Mouse (Mus musculus): ENCODE measurements around the gene Moxd1.

Moxd1 gene

DNA sequence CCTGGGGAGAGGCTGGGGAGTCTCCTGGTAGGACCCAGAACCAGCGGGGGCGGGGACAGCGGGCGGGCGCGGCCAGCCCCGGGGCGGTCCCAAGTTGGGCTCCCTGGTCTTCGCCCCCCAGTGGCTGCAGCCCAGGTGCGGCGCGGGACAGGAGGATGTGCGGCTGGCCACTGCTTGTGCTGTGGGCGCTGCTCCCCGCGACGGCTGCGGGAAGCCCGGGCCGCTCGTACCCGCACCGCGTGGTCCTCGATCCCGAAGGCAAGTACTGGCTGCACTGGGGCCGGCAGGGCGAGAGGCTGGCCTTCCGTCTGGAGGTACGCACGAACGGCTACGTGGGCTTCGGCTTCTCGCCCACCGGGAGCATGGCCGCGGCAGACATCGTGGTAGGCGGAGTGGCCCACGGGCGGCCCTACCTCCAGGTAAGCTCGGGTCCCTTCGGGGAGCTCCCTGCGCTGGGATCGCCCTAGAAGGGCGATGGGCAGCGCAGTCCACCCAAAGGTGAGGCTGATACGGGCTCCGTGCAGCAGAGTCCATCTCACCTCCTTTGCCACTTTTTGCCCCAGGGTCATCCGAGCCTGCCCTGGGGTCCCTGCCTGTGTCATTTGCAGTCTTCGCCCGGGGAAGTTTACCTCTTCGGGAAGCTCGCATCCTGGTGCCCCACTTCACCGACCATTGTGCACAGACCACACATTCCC, at the start of gene Moxd1:
Gene Moxd1, plus strand, starts transcription at position 69 of the 695 bp plus-strand sequence.
- in situ Hi-C loops (cut with MboI, MseI), result no loop called here

GRCm38 (mm10) chr10:24190392-24190791, 32.9 kb upstream of the Moxd1 start:
- in situ Hi-C loops (cut with MboI, MseI), result loop anchor here (25.0 kb wide), 1 partner anchor 422 kb away; no protein-coding TSS in a partner anchor

DNA sequence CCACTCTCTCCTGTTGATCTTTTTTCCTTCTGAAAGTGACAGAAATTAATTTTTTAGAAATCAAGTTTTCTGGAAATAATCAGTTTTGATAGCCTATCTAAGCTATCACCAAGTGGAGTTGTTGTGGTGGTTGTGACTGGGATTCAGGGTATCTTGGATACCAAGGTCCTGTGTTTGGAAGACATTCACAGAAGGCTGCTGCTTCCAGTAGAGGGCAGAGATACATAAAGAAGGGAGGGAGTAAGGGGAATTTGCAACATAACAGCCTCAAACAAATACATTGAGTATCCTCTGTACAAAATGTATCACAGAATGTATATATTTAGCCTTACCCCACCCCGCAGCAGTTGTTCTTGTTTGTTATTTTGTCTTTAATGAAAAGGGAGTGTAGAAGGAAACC, 31.3 kb upstream of the Moxd1 start:
- in situ Hi-C loops (cut with MboI, MseI), result loop anchor here (25.0 kb wide), 1 partner anchor 420 kb away; no protein-coding TSS in a partner anchor

DNA sequence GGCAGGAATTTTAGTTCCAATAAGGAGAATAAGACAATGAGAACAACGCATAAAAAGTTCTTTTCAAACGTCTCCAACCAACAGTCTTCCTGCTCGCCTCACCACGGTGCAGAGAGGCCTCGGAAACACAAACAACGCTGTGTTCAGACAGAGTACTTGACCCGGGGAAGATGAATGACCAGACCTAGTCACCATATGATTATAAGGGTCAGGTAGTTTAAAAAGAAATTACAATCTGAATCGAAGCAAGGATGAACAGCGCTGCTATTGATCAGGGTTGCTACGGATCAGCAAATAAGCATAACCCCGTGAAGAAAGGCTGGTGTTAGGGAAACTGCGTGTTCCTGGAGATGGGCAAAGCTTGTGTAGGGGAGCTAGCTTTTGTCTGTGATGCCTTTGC, 24.0 kb upstream of the Moxd1 start:
- in situ Hi-C loops (cut with MboI, MseI), result loop anchor here (25.0 kb wide), 1 partner anchor 413 kb away; no protein-coding TSS in a partner anchor

GRCm38 (mm10) chr10:24200099-24200498, 23.2 kb upstream of the Moxd1 start:
- in situ Hi-C loops (cut with MboI, MseI), result no loop called here

DNA sequence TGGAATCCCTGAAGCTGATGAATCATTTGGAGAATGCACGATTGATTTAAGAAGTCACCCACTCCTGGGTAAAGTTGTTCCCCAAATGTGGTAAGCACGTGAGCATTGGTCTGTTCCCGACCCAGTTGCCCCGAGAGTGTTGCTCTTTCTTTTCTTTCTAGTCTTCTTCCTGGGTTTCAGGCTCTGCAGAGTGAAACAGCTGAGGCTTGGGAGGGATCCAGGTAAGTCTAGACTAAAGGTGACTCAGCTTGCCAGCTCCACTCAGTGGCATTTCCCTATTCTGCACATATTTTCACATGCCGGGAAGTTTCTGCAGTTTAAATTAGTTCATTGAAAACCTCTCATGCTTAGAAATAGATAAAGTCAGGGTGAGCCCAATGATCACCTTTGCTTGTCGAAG, 13.2 kb upstream of the Moxd1 start:
- in situ Hi-C loops (cut with MboI, MseI), result no loop called here

DNA sequence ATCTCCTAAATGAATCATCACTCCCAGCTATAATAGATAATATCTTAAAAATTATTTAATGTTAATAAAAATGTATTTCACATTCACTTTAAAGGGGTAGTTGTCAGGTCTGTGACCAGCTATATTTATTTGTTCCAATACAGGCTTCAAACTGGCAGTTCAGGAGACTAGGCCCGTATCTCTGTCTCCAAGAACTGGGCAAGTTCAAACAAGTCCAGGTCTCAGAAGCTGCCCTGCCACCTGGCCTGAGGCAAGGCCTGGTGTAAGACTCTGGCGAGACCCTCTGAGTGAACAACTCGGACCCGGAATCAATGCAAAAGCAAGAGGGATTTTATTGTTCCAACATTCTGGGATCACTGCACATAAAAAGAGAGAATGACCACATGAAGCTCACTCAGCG, 10.0 kb upstream of the Moxd1 start:
- in situ Hi-C loops (cut with MboI, MseI), result no loop called here

GRCm38 (mm10) chr10:24217558-24218268, 5.6 kb upstream of the Moxd1 start:
- in situ Hi-C loops (cut with MboI, MseI), result no loop called here

DNA sequence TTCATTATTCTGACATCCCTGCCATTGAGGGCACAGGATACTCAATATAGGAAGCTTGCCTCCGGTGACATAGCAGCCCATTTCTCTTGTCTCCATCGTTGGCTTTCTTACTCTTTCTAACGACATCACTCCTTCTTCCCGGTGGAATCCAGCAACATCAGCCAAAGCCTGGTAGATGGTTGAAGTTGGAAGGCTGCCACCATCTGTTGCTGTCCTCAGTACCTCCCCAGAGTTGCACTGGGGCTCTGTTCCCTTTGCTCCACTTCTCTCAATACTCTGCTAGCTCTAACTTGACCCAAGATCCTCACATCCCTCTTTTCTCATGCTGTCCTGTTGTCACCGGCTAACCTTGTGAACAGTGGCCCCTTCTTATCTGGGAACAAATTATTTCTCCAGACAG, 2.4 kb upstream of the Moxd1 start:
- in situ Hi-C loops (cut with MboI, MseI), result no loop called here

- in situ Hi-C loops (cut with MboI, MseI), result no loop called here
These were observed 406 bp upstream of the Moxd1 start for GRCm38 (mm10) chr10:24222911-24223310.

- in situ Hi-C loops (cut with MboI, MseI), result no loop called here
These were observed 1.3 kb downstream of the Moxd1 start for GRCm38 (mm10) chr10:24224591-24224990.

GRCm38 (mm10) chr10:24228318-24229183, 5.2 kb downstream of the Moxd1 start:
- in situ Hi-C loops (cut with MboI, MseI), result no loop called here

DNA sequence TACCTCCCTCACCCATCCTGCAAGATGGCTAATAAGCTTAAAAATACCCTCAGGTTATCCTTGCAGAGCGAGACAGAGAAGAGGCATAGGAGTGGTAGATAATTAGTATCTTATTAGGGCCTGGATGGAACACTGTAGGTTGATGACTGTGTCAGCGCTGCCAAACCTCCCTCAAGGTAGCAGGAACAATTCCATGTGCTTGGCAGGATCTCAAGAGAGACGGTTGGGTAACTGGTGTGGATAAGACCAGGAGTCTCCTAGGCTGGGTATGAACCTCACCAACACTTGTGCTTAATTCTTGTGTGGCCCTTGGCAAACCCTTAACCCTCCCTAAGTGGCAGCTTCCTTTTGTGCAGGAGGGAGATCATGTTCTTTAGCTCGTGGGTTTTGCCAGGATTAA, 9.0 kb downstream of the Moxd1 start:
- in situ Hi-C loops (cut with MboI, MseI), result no loop called here

DNA sequence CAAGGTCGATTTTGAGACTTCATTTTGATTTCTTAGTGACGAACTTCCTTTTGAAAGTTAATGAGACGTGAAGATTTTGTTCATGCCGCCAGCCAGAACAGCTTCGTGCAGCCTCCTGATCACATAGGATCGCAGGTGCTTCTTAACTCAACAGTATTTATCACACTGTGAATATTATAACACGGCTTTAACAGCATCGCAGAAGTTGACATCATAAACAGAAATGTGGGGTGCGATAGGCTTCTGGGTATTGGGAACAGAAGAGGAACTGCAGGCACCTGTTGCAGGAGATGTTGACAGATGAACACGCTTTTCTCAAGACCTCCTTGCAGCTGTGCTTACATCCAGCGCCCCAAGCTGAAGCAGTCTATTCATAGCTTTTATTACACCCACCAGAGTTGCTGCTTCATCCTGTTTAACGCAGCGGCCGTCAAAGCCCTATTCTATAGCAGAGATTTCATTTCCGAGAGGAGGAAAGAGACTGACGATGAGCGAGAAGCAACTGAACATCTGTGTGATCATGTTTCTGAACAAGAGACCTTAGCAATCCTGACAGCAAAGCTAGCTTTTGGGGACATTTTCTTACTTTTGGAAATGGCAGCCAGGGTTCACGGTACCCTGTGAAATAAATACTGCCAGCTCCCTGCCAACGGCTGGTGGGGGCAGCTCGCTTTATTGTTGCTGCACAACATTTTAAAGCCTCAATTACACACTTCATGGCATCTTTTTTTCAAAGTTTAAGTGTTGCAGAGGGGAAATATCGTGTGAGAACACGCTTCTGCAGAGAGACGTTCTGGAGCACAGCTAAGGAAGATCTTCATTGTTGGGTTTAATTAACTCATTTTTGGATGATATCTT, 12.3 kb downstream of the Moxd1 start:
- in situ Hi-C loops (cut with MboI, MseI), result no loop called here

GRCm38 (mm10) chr10:24246815-24247214, 23.5 kb downstream of the Moxd1 start:
- in situ Hi-C loops (cut with MboI, MseI), result no loop called here

DNA sequence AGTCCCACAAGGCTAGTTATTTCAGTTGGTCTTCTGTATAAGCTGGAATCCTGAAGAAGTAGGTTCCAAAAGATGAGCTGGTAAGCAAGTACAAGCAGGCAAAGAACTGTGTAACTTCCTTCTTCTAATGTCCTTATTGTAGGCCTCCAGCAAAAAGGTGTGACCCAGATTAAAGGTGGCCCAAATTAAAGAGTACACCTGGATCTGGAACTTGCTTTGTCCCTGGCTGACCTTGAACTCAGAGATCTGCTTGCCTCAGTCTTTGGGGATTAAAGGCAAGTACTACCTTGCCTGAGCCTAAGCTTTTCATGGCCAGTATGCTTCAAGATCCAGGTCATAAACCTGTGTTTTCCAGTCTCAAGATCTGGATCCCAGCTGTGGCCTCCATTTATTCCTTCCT, 24.8 kb downstream of the Moxd1 start:
- in situ Hi-C loops (cut with MboI, MseI), result no loop called here

GRCm38 (mm10) chr10:24251631-24252030, 28.3 kb downstream of the Moxd1 start:
- in situ Hi-C loops (cut with MboI, MseI), result no loop called here

- in situ Hi-C loops (cut with MboI, MseI), result no loop called here
These were observed 34.8 kb downstream of the Moxd1 start for GRCm38 (mm10) chr10:24258150-24258549.

- in situ Hi-C loops (cut with MboI, MseI), result no loop called here
These were observed 35.6 kb downstream of the Moxd1 start for GRCm38 (mm10) chr10:24258885-24259284.

DNA sequence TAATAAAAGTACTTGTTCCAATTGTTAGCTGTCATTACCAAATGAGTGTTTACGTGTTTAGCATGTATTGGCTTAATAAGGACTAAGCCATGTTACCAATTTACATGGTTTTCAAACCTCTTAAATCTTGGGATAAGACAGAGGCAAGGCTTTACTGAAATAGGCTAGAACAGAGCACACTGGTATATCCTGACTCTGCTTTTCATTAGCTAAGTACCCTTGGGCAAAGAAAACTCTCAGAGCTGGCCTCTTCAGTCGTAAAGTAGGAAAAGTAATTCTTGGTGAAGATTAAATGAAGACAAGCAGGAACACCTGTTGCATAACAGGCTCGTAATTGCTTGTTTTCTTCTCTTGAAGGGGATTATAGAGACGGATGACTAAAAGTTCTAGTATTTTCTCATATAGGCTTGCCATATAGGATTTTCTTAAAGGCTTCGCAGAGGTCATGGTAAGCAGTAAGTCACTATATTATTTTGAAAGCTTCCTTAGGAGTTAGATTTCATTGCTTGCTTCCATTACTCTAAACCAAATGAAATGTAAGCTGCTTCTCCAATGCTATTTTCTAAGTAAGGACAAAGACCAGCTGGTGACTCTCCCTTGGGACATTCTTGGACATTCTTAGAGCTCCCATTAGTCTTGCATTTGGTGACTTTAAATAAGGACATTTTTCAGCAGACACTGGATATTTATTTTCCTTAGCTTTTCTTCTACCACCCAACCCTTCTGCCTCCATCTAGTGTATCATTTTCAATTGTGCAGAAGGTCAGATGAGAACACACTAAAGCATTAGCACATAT, 36.7 kb downstream of the Moxd1 start:
- in situ Hi-C loops (cut with MboI, MseI), result no loop called here

Measured in regulatory T cell (primary cell).